Mouse (Mus musculus): ENCODE results near the gene Crtap. TPM values are rescaled to one million over a fixed set of nuclear protein-coding genes. Genes with fewer than 3 reads are reported as not detected.
"Not testable (repeated sequence)": the region's sequence is repeated elsewhere in the genome, so short reads cannot be mapped to it uniquely, and the experiment has no call there.

Gene Crtap
- polyA plus RNA-seq, 1 experiment, result 106 TPM

- no peak for DNase-seq (ENCODE audit: low read depth)
Observed at GRCm38 (mm10) chr9:114395258-114395657, 4.8 kb upstream of the Crtap start.

- DNase-seq (ENCODE audit: low read depth), result no peak
Observed at GRCm38 (mm10) chr9:114394677-114395076, 4.2 kb upstream of the Crtap start.

GRCm38 (mm10) chr9:114394136-114394535, 3.7 kb upstream of the Crtap start:
- not testable (repeated sequence) for DNase-seq (ENCODE audit: low read depth)

GRCm38 (mm10) chr9:114390749-114391075, 237 bp upstream of the Crtap start:
- DNase-seq (ENCODE audit: low read depth), result no peak

- DNase-seq (ENCODE audit: low read depth), result no peak
Observed at GRCm38 (mm10) chr9:114389371-114389904, 1.0 kb downstream of the Crtap start.

GRCm38 (mm10) chr9:114388701-114389370, 1.6 kb downstream of the Crtap start:
- no peak for DNase-seq (ENCODE audit: low read depth)

GRCm38 (mm10) chr9:114388288-114388687, 2.2 kb downstream of the Crtap start:
- no peak for DNase-seq (ENCODE audit: low read depth)

- DNase-seq (ENCODE audit: low read depth), result no peak
Observed at GRCm38 (mm10) chr9:114387086-114387485, 3.4 kb downstream of the Crtap start.

GRCm38 (mm10) chr9:114385160-114385559, 5.3 kb downstream of the Crtap start:
- no peak for DNase-seq (ENCODE audit: low read depth)

- no peak for DNase-seq (ENCODE audit: low read depth)
Observed at GRCm38 (mm10) chr9:114384691-114385090, 5.8 kb downstream of the Crtap start.

- DNase-seq (ENCODE audit: low read depth), result no peak
Observed at GRCm38 (mm10) chr9:114382936-114383710, 7.4 kb downstream of the Crtap start.

- no peak for DNase-seq (ENCODE audit: low read depth)
Observed at GRCm38 (mm10) chr9:114380881-114381733, 9.4 kb downstream of the Crtap start.

- no peak for DNase-seq (ENCODE audit: low read depth)
Observed at GRCm38 (mm10) chr9:114379871-114380270, 10.6 kb downstream of the Crtap start.

GRCm38 (mm10) chr9:114377168-114377567, 13.3 kb downstream of the Crtap start:
- no peak for DNase-seq (ENCODE audit: low read depth)

- no peak for DNase-seq (ENCODE audit: low read depth)
Observed at GRCm38 (mm10) chr9:114375276-114375962, 15.1 kb downstream of the Crtap start.

- not testable (repeated sequence) for DNase-seq (ENCODE audit: low read depth)
Observed at GRCm38 (mm10) chr9:114371717-114372116, 18.8 kb downstream of the Crtap start.

GRCm38 (mm10) chr9:114369389-114369788, 21.1 kb downstream of the Crtap start:
- DNase-seq (ENCODE audit: low read depth), result not testable (repeated sequence)

GRCm38 (mm10) chr9:114368471-114368858, 22.0 kb downstream of the Crtap start:
- no peak for DNase-seq (ENCODE audit: low read depth)

- DNase-seq (ENCODE audit: low read depth), result no peak
Observed at GRCm38 (mm10) chr9:114367783-114368470, 22.5 kb downstream of the Crtap start.

- not testable (repeated sequence) for DNase-seq (ENCODE audit: low read depth)
Observed at GRCm38 (mm10) chr9:114329855-114330254, 60.6 kb downstream of the Crtap start, which contains the start of gene Bcl2a1c. Bcl2a1c (plus strand) TSS chr9:114330135.

GRCm38 (mm10) chr9:114328332-114328731, 62.1 kb downstream of the Crtap start:
- DNase-seq (ENCODE audit: low read depth), result not testable (repeated sequence)
